Mouse (Mus musculus) frontal cortex, adult (tissue): Measurements from ENCODE around the gene Trp53i13.

Experiments used
- ATAC-seq: cut with Nextera tagmentation; 2 replicates; pipeline ENCODE4 v1.9.2; 2017; ENCODE audit warnings: mild to moderate bottlenecking, moderate library complexity, mixed read lengths; ENCODE audit not compliant: low TSS enrichment

Gene Trp53i13

GRCm38 (mm10) chr11:77492311-77492871, 23.4 kb downstream of the Trp53i13 start:
- no peak for ATAC-seq

- no peak for ATAC-seq
Measured at GRCm38 (mm10) chr11:77491502-77492291, 24.1 kb downstream of the Trp53i13 start.

GRCm38 (mm10) chr11:77491123-77491501, 24.7 kb downstream of the Trp53i13 start:
- peak; percentile 34 for ATAC-seq

- no peak for ATAC-seq
Measured at GRCm38 (mm10) chr11:77490451-77490850, 25.3 kb downstream of the Trp53i13 start.

- ATAC-seq = peak; percentile 33
Measured at GRCm38 (mm10) chr11:77489591-77490235, 26.1 kb downstream of the Trp53i13 start, which contains the start of gene Ankrd13b. Gene Ankrd13b (minus strand): TSS chr11:77489678.

GRCm38 (mm10) chr11:77488771-77489581, 26.8 kb downstream of the Trp53i13 start:
- ATAC-seq = no peak

- ATAC-seq = peak; percentile 18; the same call in 1 of the 2 replicates
Measured at GRCm38 (mm10) chr11:77486798-77487197, 29.0 kb downstream of the Trp53i13 start.

GRCm38 (mm10) chr11:77485229-77485628, 30.6 kb downstream of the Trp53i13 start:
- ATAC-seq = no peak

GRCm38 (mm10) chr11:77483510-77484255, 32.1 kb downstream of the Trp53i13 start:
- ATAC-seq = no peak

GRCm38 (mm10) chr11:77483043-77483442, 32.7 kb downstream of the Trp53i13 start:
- ATAC-seq = no peak

GRCm38 (mm10) chr11:77476895-77477294, 38.9 kb downstream of the Trp53i13 start:
- no peak for ATAC-seq

- no peak for ATAC-seq
Measured at GRCm38 (mm10) chr11:77476216-77476615, 39.6 kb downstream of the Trp53i13 start.

GRCm38 (mm10) chr11:77472775-77473174, 43.0 kb downstream of the Trp53i13 start:
- ATAC-seq = no peak

- ATAC-seq = no peak
Measured at GRCm38 (mm10) chr11:77471407-77471806, 44.4 kb downstream of the Trp53i13 start.

GRCm38 (mm10) chr11:77468397-77468796, 47.4 kb downstream of the Trp53i13 start:
- no peak for ATAC-seq

- peak; percentile 66 for ATAC-seq
Measured at GRCm38 (mm10) chr11:77467784-77468183, 48.0 kb downstream of the Trp53i13 start.

GRCm38 (mm10) chr11:77467157-77467556, 48.6 kb downstream of the Trp53i13 start:
- peak; percentile 21; the same call in 1 of the 2 replicates for ATAC-seq

GRCm38 (mm10) chr11:77466544-77466943, 49.2 kb downstream of the Trp53i13 start:
- ATAC-seq = no peak

GRCm38 (mm10) chr11:77465111-77465510, 50.7 kb downstream of the Trp53i13 start:
- ATAC-seq = no peak

- ATAC-seq = no peak
Measured at GRCm38 (mm10) chr11:77464684-77465083, 51.1 kb downstream of the Trp53i13 start.

GRCm38 (mm10) chr11:77463786-77464185, 52.0 kb downstream of the Trp53i13 start:
- no peak for ATAC-seq
